Mouse (Mus musculus): ENCODE measurements around the gene Gm17949. TPM values are rescaled to one million over a fixed set of nuclear protein-coding genes. Genes with fewer than 3 reads are reported as not detected.

The Gm17949 gene
- total RNA-seq (2021): not detected
- long read RNA-seq, experiment 1, partial matches to known transcripts: 0 of 1 reads
- long read RNA-seq, experiment 1, other reads (novel, unspliced or antisense): 1 of 1 reads
- long read RNA-seq, experiment 2: 0 reads

DNA sequence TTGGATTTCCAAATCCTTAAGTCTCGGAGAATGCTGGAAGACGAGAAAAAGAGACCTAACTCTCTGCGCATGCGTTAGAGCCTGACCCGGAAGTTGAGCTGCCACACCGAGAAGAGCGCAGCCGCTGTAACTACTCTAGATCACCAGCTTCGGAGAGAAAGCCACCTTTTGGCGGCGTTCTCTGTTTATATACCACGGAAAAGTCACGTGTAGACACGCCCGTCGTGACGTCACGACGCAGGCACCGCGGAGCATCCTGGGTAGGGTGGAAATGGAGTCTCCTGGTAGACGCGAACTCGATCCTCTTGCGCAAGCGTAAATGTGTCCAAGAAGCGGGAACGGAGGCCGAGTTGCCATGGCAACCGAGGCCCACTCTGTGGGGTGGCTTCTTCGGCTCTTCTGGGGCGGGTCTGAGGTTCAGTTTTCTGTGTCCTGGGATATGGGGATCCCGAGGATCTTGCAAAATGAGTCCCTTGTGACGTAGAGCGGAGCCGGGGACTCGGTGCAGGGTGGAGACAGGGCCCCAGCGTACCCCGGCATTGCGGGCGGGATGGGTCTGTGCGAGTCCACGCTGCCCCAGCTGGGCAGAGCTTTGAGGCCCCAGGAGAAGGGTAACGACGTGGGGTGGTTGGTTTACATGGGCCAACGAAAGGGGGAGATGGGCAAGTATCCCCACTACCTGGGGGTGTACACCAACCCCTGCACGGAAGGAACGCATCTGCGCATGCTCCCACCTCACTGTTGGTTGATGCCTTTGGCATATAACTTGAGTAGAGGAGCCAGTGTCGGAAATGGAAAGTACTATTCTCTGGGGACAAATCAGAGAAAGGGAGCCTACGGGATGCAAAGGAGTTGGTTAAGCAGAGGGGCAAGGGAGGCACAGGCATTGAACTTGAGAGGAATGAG lies at the start of gene Gm17949, which contains the start of gene Gtf2f1:
Gene Gm17949, plus strand, starts transcription at position 234 of the 906 bp plus-strand sequence.
Gene Gtf2f1, minus strand, starts transcription at position 53 of the 906 bp plus-strand sequence.
- peak; percentile 87 for DNase-seq

DNA sequence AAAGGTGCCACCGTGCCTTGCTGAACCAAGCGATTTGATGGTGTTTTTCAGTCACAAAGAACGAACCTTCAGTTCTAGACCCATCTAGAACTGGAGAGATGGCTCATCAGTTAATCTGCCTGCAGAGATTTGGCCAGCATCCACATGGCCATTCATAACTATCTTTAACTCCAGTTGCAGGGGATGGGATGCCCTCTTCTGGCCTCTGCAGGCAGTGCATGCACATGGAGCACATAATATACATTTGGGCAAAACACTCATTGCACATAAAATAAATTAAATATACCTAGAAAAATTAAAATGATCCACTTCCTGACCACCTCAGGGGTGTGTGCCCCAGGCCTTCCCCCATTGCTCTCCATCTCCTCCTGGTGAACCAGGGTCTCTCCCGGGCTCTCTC lies 49.4 kb upstream of the Gm17949 start:
- no peak for DNase-seq

DNA sequence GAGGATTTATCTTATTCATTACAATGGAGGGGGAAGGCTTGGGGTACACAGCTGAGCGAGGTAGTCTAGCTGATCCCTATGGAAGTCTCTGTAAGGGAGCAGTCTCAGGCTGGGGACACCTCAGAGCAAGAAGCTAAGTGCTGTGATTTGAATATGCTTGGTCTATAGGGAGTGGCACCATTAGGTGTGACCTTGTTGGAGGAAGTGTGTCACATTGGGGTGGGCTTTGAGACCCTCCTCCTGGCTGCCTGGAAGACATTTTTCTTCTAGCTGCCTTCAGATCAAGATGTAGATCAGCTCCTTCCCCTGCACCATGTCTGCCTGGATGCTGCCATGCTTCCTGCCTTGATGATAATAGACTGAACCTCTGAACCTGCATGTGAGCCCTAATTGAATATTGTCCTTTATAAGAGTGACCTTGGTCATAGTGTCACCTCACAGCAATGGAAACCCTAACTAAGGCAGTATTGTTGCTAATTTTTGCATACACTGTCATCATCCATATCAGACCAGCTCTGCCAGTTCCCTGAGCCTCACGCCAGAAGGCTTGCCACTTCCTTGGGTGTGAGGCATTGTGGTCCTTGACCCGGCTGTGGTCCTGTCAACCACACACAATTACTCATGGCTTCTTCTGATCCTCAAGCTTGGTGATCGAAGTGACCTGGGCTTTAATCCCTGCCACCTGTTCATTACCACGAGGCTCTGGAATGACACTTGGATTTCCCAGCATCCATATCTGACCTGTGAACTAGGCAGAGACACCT lies 48.4 kb upstream of the Gm17949 start:
- no peak for DNase-seq

DNA sequence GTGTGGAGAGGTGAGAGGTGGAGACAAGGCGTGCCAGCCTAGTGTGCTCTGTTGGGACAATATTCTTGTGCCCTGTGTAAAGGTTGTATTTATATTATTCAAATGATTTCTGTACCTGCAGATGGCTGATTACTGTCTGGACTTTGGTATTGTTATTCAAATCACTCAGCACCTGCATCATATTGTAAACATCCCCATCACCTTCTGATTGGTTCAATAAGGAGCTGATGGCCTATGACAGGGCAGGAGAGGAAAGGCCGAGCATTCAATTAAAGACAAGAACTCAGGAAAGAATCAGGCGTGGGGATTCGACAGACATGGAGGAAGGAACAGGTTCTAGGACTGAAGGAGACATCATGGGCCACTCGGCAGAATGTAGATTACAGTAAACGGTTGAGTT lies 47.6 kb upstream of the Gm17949 start:
- DNase-seq: no peak

DNA sequence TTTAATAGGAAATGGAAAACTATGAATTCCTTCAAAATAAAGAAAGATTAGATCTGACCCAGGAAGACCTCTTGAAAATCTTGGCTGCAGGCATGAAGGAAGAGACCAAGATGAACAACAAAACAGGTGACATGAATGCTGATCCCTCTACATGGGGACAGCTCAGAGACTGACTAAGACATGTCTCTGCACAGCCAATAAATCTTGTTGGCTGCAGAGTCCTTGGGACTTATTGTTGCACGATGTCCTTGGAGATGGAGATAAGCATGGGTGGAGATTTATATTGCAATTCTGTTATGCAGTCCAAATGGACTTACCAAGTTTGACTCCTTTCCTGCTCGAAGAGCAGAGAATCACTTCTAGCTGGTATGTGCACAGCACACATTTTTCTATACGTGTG lies 41.9 kb upstream of the Gm17949 start:
- DNase-seq: no peak

DNA sequence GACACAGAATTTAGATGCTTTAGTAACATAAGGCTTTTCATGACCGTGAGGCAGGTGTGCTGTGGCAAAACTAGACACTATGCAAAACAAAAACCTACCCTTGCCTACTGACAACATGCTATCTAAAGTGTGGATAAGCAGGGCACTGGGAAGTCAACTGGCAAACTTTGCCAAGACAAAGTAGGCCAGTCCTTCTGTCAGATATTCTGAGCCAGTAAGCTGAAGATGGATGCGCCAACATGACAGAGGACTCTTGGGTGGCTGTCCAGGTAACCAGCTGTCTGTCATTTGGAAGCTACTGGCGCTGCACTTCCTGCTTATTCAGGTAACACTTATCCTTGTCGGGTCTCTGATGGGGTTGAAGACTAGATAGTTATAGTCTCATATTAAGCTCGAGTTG lies 41.2 kb upstream of the Gm17949 start:
- DNase-seq: peak; percentile 0

DNA sequence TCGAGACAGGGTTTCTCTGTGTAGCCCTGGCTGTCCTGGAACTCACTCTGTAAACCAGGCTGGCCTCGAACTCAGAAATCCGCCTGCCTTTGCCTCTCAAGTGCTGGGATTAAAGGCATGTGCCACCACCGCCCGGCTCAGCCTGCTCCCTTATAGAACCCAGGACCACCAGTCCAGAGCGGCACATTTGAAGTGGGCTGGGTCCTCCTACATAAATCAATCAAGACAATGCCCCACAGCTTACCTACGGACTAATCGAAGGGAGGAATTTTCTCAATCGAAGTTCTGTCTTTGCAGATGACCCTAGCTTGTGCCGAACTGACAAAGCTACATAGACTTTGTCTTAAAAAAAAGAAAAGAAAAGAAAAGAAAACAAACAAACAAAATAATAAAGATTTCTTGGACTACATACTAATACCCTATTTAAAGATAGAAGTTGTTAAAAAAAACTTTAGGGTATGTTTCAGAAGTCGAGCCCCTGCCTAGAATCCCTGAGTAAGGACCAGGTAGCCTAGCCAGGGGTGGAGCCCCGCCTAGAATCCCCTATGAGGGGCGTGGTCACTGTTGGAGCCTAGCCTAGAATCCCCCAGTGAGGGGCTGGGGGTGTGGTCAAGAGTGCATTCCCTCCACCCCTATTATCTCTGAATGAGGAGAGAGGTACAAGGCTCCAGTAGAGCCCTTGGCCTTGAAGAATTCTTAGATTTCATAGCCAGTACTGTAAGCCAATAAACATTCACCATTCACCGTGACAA lies 37.1 kb upstream of the Gm17949 start:
- no peak for DNase-seq

DNA sequence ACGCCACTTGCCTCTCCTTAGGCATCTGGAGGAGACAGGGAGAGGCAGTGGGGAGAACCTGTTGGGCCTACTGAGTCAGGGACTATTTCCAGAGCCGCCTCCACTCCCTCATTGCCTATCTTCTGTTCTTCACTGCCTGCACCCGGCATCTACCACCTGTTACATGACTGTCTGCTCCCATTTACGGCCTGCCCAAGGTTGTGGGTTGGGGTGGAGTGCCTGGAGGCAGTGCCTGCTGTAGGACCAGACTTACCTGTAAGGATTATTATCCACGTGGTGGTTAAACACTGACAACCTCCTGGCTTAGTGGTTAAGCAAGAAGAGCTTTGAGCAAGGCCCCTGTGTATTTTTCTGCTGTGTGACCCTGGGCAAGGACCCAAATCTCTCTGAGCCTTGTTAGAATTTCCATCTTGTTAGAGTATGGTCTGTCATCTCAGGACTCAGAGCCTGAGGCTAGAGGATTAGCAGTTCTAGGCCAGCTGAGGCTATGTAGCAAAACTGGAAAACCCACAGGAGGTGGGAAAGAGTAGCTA lies 36.5 kb upstream of the Gm17949 start:
- DNase-seq: no peak

DNA sequence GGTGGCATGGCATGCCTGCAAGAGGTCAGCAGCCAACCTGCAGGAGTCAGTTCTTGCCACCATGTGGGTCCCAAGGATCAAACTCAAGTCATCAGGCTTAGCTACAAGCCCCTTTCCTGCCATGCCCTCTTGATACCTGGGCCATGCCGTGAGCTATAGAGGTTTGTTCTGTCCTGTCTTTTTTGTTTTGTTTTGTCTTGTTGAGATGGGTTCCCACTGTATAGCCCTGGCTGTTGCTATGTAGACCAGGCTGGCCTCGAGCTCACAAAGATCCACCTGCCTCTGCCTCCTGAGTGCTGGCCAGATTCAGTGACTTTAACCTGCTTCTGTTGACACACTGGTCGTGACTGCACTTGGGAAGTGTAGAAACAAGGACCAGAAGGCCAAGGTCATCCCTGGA lies 35.9 kb upstream of the Gm17949 start:
- DNase-seq: no peak

DNA sequence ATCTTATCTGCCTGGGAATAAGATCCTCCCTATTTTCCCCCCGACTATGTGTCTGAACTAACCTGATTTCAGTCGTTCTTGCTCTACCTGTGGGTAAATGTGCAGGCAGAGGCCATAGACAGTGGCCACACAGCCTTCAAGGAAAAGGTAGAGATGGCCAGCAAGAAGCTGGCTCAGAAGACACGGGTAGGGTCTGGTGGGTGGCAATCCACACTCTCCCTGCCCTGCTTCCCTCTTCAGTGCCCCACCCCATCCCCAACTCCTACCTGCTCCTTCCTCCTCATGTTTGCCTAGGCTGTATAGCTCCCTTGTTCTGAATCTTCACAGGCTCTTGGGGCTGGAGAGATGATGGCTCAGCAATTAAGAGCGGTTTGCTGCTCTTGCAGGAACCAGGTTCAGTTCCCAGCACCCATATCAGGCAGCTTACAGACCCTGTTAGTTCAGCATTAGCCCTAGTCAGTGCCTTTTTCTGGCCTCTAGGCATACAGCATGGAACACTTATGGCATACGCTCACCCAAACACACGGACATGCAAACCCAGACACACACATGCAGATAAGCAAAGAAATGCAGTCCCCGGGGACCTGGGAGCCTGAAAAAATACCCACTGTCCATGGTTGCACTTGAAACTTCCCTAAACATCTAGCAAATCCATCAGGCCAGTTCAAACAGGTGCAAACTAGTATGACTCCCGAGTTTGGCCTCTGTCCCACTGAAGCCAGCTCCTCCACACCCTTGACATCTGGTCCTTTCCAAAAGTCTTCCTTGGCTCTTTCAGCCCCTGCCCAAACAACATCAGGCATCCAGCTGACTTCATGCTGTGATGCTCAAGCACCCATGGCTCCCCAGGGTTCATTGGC lies 34.5 kb upstream of the Gm17949 start:
- DNase-seq: no peak

DNA sequence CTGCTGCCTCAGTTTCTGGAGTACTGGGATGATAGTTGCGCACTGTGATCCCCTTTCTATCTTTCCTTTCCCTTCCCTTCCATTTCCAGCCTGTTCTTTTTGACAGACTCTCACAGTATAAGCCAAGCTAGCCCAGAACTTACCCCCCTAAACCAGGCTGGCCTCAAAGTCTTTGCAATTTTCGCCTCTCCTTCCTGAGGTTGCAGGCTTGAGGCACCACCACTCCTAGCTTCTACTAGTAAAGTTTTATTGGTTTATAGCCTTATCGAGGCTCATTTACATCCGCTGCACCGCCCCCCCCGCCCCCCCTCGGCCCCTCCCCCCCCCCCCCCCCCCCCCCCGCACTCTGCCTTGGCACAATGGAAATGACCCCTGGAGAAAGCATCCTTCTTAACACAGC lies 31.7 kb upstream of the Gm17949 start:
- DNase-seq: no peak

DNA sequence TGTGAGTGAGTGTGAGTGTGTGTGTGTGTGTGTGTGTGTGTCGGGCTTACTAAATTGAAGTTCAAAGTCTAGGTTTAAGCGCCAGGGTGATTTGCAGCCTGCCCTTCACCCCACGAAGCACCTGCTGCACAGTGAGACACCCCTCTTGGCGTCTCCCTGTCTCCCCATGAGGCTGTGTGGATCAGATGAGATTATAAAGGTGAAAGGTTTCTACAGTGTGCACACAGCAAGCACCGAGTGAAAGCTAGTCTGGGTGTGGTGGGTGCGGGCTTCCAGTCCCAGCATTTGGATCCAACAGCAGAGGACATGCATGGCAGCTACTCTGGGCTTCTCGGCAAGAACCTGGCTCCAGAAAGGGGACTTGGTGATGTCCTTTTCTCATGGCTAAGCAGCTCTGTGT lies 30.2 kb upstream of the Gm17949 start:
- DNase-seq: no peak

DNA sequence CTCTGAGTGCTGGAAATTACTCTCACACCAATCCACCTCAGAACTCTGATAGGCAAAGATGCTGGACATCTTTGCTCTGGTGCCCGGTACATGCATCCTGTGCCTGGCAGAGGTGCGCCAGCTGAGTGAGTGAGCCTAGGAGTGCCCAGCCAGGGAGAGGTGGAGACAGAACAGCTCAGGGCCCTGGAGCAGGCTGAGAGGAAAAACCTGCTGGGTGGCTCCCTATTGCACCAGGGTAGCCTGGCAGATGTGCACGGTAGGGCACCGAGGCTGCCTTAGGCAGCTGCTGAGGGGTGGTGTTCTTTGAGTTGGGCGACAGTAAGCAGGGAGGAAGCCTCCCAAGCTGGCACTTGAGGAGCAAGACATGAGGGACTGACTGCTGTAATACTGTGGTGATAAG lies 29.3 kb upstream of the Gm17949 start, which contains the start of gene Acer1:
Gene Acer1, minus strand, starts transcription at position 114 of the 400 bp plus-strand sequence.
- no peak for DNase-seq

DNA sequence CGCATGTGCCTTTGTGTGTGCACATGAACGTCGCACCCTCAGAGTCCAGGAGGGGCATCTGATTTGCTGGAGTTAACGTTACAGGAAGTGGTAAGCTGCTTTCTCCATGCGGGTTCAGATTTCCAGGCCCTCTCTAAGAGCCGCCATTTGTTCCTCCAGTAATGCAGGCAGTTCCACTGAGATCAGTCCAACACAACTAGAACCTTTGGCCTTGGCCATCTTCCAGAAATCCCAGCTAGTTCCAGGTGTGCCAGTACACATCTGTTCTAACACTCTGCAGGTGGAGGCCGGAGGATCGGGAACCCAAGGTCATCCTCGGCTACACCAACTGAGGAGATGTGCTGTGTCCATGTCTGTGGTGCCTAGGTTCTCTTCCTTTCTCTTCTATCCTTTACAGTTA lies 26.4 kb upstream of the Gm17949 start:
- no peak for DNase-seq

DNA sequence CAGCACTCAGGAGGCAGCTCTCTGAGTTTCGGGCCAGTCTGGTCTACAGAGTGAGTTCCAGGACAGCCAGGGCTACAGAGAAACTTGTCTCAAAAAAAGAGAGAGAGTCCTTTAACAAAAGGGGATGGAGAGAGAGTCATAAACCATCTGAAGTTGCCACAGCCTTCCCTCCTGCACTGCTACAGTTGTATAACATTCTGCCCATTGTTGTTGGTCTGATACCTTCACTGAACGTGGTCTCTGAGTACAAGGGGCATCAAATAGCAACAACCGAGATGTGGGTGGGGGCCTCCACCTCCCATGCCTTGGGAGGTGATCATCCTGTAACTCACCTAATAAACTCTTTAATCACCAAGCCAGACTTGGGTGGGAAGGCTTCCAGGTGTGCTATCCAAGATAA lies 25.6 kb upstream of the Gm17949 start:
- no peak for DNase-seq

DNA sequence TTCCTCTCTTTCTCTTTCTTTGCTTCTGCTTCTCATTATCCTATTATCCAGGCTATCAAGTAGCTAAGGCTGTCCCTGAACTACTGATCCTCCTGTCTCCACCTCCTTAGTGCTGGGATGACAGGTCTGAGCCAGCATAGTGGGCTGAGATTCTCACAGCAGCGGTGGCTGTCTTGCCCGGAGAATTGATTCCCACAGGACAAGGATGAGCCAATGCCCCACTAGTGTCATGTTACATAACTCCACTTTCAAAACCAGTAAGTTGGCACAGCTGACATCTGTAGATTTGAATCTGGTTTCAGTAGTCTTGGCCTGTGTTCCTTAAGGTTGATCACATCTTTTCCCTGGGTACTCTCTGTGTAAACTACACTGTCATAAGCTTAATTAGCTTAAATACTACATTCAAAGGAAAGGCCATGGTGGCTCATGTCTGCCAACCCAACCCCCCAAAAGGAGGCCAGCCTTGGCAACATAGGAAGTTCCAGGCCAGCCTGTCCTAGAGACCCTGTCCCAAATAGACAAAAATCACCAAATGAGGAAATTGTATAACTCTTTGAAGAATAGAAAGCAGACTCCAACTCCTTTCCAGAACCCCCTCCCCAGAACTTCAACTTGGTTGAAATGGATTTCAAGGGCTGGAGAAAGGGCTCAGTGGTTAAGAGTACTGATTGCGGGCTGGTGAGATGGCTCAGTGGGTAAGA lies 25.0 kb upstream of the Gm17949 start:
- no peak for DNase-seq

DNA sequence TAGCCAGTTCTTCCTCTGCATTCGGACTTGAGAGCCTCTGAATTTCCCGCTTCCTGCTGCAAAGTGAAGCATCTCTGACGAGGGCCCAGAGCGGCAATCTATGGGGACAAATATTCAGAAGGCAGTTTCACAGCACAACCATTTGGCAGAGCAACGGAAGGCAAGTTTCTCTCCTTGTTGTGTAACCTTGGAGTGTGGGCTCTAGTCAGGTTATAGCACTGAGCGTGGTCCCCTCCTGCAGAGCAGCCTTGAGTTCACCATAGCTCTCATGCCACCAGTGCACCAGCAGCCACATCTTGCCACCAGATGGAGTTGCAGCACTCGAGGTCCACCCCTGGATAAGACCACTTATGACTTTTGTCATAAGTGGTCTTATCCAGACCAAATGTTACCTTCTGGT lies 22.8 kb upstream of the Gm17949 start:
- DNase-seq: no peak

DNA sequence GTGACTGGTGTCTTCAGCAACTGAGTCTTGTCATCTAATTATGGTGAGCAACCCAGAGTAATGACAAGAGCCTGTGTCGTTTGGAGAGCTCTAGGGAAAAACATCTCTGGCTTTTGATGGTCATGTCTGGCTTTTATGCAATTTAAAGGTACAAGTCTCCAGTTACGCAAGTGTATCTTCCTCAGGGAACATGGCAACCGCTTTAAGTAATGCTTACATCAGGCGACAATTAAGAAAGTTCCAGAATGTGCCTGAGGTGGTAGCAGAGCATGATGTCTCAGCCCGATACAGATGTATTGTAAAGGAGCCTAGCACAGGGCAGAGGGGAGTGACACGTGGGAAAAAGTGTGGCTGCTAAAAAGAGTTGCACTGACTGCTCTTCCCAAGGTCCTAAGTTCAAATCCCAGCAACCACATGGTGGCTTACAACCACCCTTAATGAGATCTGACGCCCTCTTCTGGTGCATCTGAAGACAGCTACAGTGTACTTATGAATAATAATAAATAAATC lies 22.3 kb upstream of the Gm17949 start:
- no peak for DNase-seq

DNA sequence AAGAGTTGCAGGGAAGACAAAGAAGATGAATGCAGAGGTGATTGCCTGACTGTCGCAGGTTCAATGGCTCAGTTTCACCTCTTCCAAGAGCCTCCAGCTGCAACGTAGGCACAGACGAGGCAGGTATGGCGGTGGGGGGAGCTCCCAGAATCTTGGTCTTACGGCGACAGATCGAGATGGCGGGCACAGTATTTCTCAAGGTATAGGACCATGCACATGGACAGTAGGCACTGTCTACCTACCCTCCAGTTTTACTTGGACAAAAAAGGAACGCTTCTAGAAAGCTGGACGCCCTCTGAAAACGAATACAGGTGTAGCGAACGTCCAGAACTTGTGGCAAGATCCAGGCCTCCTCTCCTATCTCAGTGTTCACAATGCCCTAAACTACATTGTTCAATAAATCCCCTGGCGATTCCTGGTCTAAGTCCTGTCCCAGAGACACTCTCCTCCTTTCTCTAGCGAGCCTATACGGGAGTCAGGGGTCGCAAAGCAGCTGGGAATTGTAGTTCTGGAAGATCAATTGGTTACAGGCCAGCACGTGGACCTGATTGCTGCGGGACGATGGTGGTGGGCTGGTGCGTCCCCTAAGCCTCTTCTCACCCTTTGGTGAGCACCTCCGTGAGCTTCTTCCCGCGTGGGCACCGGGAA lies 21.7 kb upstream of the Gm17949 start:
- DNase-seq: peak; percentile 62
